Mouse (Mus musculus): ENCODE results near the gene Ctf2. TPM values are rescaled to one million over a fixed set of nuclear protein-coding genes. Genes with fewer than 3 reads are reported as not detected.

Ctf2 gene
- polyA plus RNA-seq, 1 experiment from 2014 or later = 0.09 TPM

GRCm38 (mm10) chr7:127693290-127693689 is 38.7 kb downstream of the Ctf2 start:
- WGBS = 94% methylated on average over 8 of the region's 8 CpGs
- Histone ChIP-seq H3K9ac (replicated peaks) (no peak overlapping the region), H3K27me3 (replicated peaks) (no peaks in the 10 kb centered on the region), H3K4me3 (replicated peaks) (no peak overlapping the region), H3K4me2 (no peak overlapping the region), H3K36me3 (peaks cover 22% of the 10 kb centered on the region), H3K27ac (replicated peaks) (no peak overlapping the region), H3K9me3 (replicated peaks) (no peaks in the 10 kb centered on the region), H3K4me1 (peaks cover 8% of the 10 kb centered on the region)
- ATAC-seq (ENCODE audit: low FRiP score) = no peak

GRCm38 (mm10) chr7:127691221-127691989 is 40.6 kb downstream of the Ctf2 start:
- peak overlapping the region; percentile 50 for H3K4me2 ChIP-seq
- ATAC-seq (ENCODE audit: low FRiP score) = no peak
- peak overlapping the region; percentile 75 for H3K27ac ChIP-seq (replicated peaks)

GRCm38 (mm10) chr7:127689626-127690280 is 42.2 kb downstream of the Ctf2 start:
- H3K4me2 ChIP-seq = no peak overlapping the region
- no peak overlapping the region for H3K9ac ChIP-seq (replicated peaks)
- no peaks in the 10 kb centered on the region for H3K9me3 ChIP-seq (replicated peaks)
- peaks cover 14% of the 10 kb centered on the region for H3K4me1 ChIP-seq
- no peak for ATAC-seq (ENCODE audit: low FRiP score)
- peaks cover 12% of the 10 kb centered on the region for H3K36me3 ChIP-seq
- H3K4me3 ChIP-seq (replicated peaks) = no peak overlapping the region
- H3K27ac ChIP-seq (replicated peaks) = no peak overlapping the region
- WGBS = 71% methylated on average over 9 of the region's 9 CpGs
- no peaks in the 10 kb centered on the region for H3K27me3 ChIP-seq (replicated peaks)

More at GRCm38 (mm10) chr7:127691221-127691989, 40.6 kb downstream of the Ctf2 start:
- H3K36me3 ChIP-seq = peaks cover 17% of the 10 kb centered on the region
- H3K27me3 ChIP-seq (replicated peaks) = no peaks in the 10 kb centered on the region
- peak overlapping the region; percentile 14; the same call in 1 of the 2 replicates for H3K4me3 ChIP-seq (replicated peaks)
- no peaks in the 10 kb centered on the region for H3K9me3 ChIP-seq (replicated peaks)
- peaks cover 8% of the 10 kb centered on the region for H3K4me1 ChIP-seq
- H3K9ac ChIP-seq (replicated peaks) = peak overlapping the region; percentile 20; the same call in 1 of the 2 replicates
- 7% methylated on average over 15 of the region's 15 CpGs for WGBS

GRCm38 (mm10) chr7:127688935-127689334 is 43.0 kb downstream of the Ctf2 start:
- Histone ChIP-seq H3K27me3 (replicated peaks) (no peaks in the 10 kb centered on the region), H3K27ac (replicated peaks) (no peak overlapping the region), H3K9ac (replicated peaks) (no peak overlapping the region), H3K4me3 (replicated peaks) (no peak overlapping the region), H3K36me3 (peaks cover 8% of the 10 kb centered on the region; the same call in 1 of the 2 replicates), H3K4me2 (no peak overlapping the region), H3K9me3 (replicated peaks) (no peaks in the 10 kb centered on the region), H3K4me1 (peaks cover 14% of the 10 kb centered on the region)
- 88% methylated on average over 7 of the region's 7 CpGs for WGBS
- no peak for ATAC-seq (ENCODE audit: low FRiP score)

GRCm38 (mm10) chr7:127686740-127687449 is 45.1 kb downstream of the Ctf2 start:
- H3K36me3 ChIP-seq = no peaks in the 10 kb centered on the region
- no peaks in the 10 kb centered on the region for H3K27me3 ChIP-seq (replicated peaks)
- H3K4me2 ChIP-seq = no peak overlapping the region
- no peak overlapping the region for H3K27ac ChIP-seq (replicated peaks)
- no peaks in the 10 kb centered on the region for H3K9me3 ChIP-seq (replicated peaks)
- ATAC-seq (ENCODE audit: low FRiP score) = no peak
- no peak overlapping the region for H3K9ac ChIP-seq (replicated peaks)
- H3K4me3 ChIP-seq (replicated peaks) = no peak overlapping the region
- peaks cover 14% of the 10 kb centered on the region for H3K4me1 ChIP-seq
- WGBS = 79% methylated on average over 11 of the region's 11 CpGs

GRCm38 (mm10) chr7:127685304-127686018 is 46.5 kb downstream of the Ctf2 start:
- Histone ChIP-seq H3K9me3 (replicated peaks) (no peaks in the 10 kb centered on the region), H3K27me3 (replicated peaks) (no peaks in the 10 kb centered on the region), H3K36me3 (no peaks in the 10 kb centered on the region), H3K4me3 (replicated peaks) (no peak overlapping the region), H3K27ac (replicated peaks) (no peak overlapping the region), H3K4me2 (no peak overlapping the region), H3K9ac (replicated peaks) (no peak overlapping the region), H3K4me1 (peaks cover 7% of the 10 kb centered on the region; the same call in 1 of the 2 replicates)
- ATAC-seq (ENCODE audit: low FRiP score) = no peak
- 73% methylated on average over 14 of the region's 14 CpGs for WGBS

GRCm38 (mm10) chr7:127681888-127682553 is 49.9 kb downstream of the Ctf2 start:
- 90% methylated on average over 8 of the region's 8 CpGs for WGBS
- Histone ChIP-seq H3K27ac (replicated peaks) (no peak overlapping the region), H3K4me3 (replicated peaks) (no peak overlapping the region), H3K36me3 (peaks cover 2% of the 10 kb centered on the region; the same call in 1 of the 2 replicates), H3K4me2 (no peak overlapping the region), H3K9me3 (replicated peaks) (no peaks in the 10 kb centered on the region), H3K9ac (replicated peaks) (no peak overlapping the region), H3K4me1 (peaks cover 7% of the 10 kb centered on the region; the same call in 1 of the 2 replicates), H3K27me3 (replicated peaks) (no peaks in the 10 kb centered on the region)
- ATAC-seq (ENCODE audit: low FRiP score) = no peak

GRCm38 (mm10) chr7:127680541-127680940 is 51.4 kb downstream of the Ctf2 start:
- H3K9me3 ChIP-seq (replicated peaks) = no peaks in the 10 kb centered on the region
- peaks cover 6% of the 10 kb centered on the region for H3K4me1 ChIP-seq
- ATAC-seq (ENCODE audit: low FRiP score) = no peak
- no peak overlapping the region for H3K9ac ChIP-seq (replicated peaks)
- H3K27ac ChIP-seq (replicated peaks) = no peak overlapping the region
- peaks cover 7% of the 10 kb centered on the region; the same call in 1 of the 2 replicates for H3K36me3 ChIP-seq
- H3K4me3 ChIP-seq (replicated peaks) = no peak overlapping the region
- H3K27me3 ChIP-seq (replicated peaks) = no peaks in the 10 kb centered on the region
- H3K4me2 ChIP-seq = no peak overlapping the region
- WGBS = 90% methylated on average over 13 of the region's 13 CpGs

GRCm38 (mm10) chr7:127678811-127679210 is 53.2 kb downstream of the Ctf2 start:
- H3K36me3 ChIP-seq = peaks cover 7% of the 10 kb centered on the region; the same call in 1 of the 2 replicates
- H3K27ac ChIP-seq (replicated peaks) = 0 out of 2 replicates have a peak overlapping the region, but pooled peaks have one; percentile 2
- no peaks in the 10 kb centered on the region for H3K27me3 ChIP-seq (replicated peaks)
- no peak for ATAC-seq (ENCODE audit: low FRiP score)
- H3K9me3 ChIP-seq (replicated peaks) = no peaks in the 10 kb centered on the region
- H3K4me2 ChIP-seq = no peak overlapping the region
- H3K4me3 ChIP-seq (replicated peaks) = no peak overlapping the region
- H3K4me1 ChIP-seq = peaks cover 6% of the 10 kb centered on the region; the same call in 1 of the 2 replicates
- no peak overlapping the region for H3K9ac ChIP-seq (replicated peaks)
- 63% methylated on average over 2 of the region's 2 CpGs for WGBS

GRCm38 (mm10) chr7:127677609-127678008 is 54.4 kb downstream of the Ctf2 start:
- no peak overlapping the region for H3K4me2 ChIP-seq
- peaks cover 7% of the 10 kb centered on the region; the same call in 1 of the 2 replicates for H3K36me3 ChIP-seq
- no peak overlapping the region for H3K27ac ChIP-seq (replicated peaks)
- H3K4me1 ChIP-seq = peaks cover 6% of the 10 kb centered on the region; the same call in 1 of the 2 replicates
- H3K9me3 ChIP-seq (replicated peaks) = no peaks in the 10 kb centered on the region
- 95% methylated on average over 4 of the region's 4 CpGs for WGBS
- no peak for ATAC-seq (ENCODE audit: low FRiP score)
- no peak overlapping the region for H3K4me3 ChIP-seq (replicated peaks)
- H3K9ac ChIP-seq (replicated peaks) = no peak overlapping the region
- no peaks in the 10 kb centered on the region for H3K27me3 ChIP-seq (replicated peaks)
